Comparison of ENCODE assay signal across 10 mouse cellular contexts in the genomic region with DNA sequence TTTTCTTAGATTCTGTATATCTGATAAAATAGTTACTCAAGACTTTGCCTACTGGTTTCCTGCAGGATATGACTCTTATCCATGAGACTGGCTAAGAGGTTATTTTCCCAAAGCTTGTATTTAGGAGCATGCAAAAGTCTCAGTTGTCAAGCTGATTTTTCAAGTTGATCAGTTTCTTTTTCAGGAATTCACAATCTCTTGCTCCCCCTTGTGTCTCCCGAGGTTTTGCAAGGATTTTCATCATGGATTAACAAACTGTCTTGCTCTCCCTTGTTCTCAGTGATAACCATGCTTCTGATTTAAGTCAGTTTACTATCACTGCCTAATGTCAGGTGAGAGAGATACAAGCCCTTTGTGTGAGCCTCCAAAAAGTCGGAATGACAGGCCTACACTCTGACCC. TPM values are rescaled to one million over a fixed set of nuclear protein-coding genes. Genes with fewer than 3 reads are reported as not detected.
A peak's percentile ranks its signal among the peaks of the same experiment; 100 is the strongest.
DNase-seq lines count a peak whose midpoint lies in the region; ATAC-seq lines count a peak whose summit lies in the region.
"Had no signal": no experiment of that assay in that cellular context is flagged by ENCODE, and none has a peak within 500 bp of the region (broad histone marks: within the 10 kb centered on the region; RNA-seq: fewer than 3 reads in every experiment).

No protein-coding gene starts in this region.

- no peak overlapping the region for H3K27ac ChIP-seq in forebrain, embryonic 10.5 days

- WGBS in forebrain, embryonic 10.5 days: 46% methylated on average over 2 of the region's 2 CpGs

- no peaks in the 10 kb centered on the region for H3K9me3 ChIP-seq in forebrain, embryonic 10.5 days
- H3K9me3 ChIP-seq: megakaryocyte, embryonic 14.5 days had no signal

- H3K4me1 ChIP-seq in forebrain, embryonic 10.5 days: no peaks in the 10 kb centered on the region

- H3K36me3 ChIP-seq in forebrain, embryonic 10.5 days (replicated peaks): no peaks in the 10 kb centered on the region

- DNase-seq in adrenal gland, postnatal 10 days: peak; percentile 51
- DNase-seq in adrenal gland, postnatal 4 days (ENCODE audit: low spot score in 2 of 2): no peak
- DNase-seq in left cerebral cortex, adult 11 months (ENCODE audit: low spot score): peak; percentile 4
- no peak for DNase-seq in left cerebral cortex, adult 8-10 months (ENCODE audit: low spot score in 2 of 2)
- peak; percentile 51 for DNase-seq in lung, postnatal 10 days
- DNase-seq in forebrain, embryonic 10.5 days (ENCODE audit: extremely low spot score, low spot score): no peak
- no peak for DNase-seq in spleen, adult 18-20 months

- H3K27me3 ChIP-seq in forebrain, embryonic 10.5 days (ENCODE audit: poor library complexity, severe bottlenecking): no peaks in the 10 kb centered on the region

- H3K4me3 ChIP-seq in forebrain, embryonic 10.5 days: no peak overlapping the region
- H3K4me3 ChIP-seq: megakaryocyte, embryonic 14.5 days had no signal

- peak; percentile 62; the same call in 1 of the 2 replicates for ATAC-seq in frontal cortex, adult (ENCODE audit: low TSS enrichment)

RNA-seq across cellular contexts. Expression of gene Gm17555, which starts 30.5 kb away (rescaled TPM):
- not detected for total RNA-seq in adrenal gland, postnatal 10 days (2021)
- not detected for total RNA-seq in adrenal gland, postnatal 4 days (2021)
- not detected for total RNA-seq in left cerebral cortex, adult 8-10 months (2022)
- polyA plus RNA-seq in forebrain, embryonic 10.5 days (2016; fragmentation: Nextera tagmentation; extraction: Ambion mirVana): not detected in 2 replicates
- polyA plus RNA-seq: testis, adult 2 months had no signal

Comparison
In these comparisons a context has a peak if more than half of its experiments do, and no peak if none do; other contexts are left out.
1. DNase-seq: peak in adrenal gland, postnatal 10 days (single experiment), left cerebral cortex, adult 11 months (single experiment) and lung, postnatal 10 days (single experiment); none in adrenal gland, postnatal 4 days (0 of 2), left cerebral cortex, adult 8-10 months (0 of 2), forebrain, embryonic 10.5 days (single experiment) and spleen, adult 18-20 months (0 of 2).